In genomic region chr17:45588370-45588769, GRCm38 (mm10) we compare ENCODE assay signal across 19 mouse cellular contexts. TPM values are rescaled to one million over a fixed set of nuclear protein-coding genes. Genes with fewer than 3 reads are reported as not detected.
DNase-seq lines count a peak whose midpoint lies in the region; ATAC-seq and TF ChIP-seq lines count a peak whose summit lies in the region.
"Had no signal": no experiment of that assay in that cellular context is flagged by ENCODE, and none has a peak within 500 bp of the region (broad histone marks: within the 10 kb centered on the region; RNA-seq: fewer than 3 reads in every experiment).

No protein-coding gene starts in this region.

- H3K36me3 ChIP-seq in E14TG2a.4 (ENCODE audit: insufficient read depth, low read length), result peaks cover 99% of the 10 kb centered on the region

- H3K9me3 ChIP-seq in E14TG2a.4 (ENCODE audit: low read length), result no peaks in the 10 kb centered on the region
- H3K9me3 ChIP-seq: forebrain, embryonic 15.5 days; heart, embryonic 10.5 days; hindbrain, embryonic 13.5 days had no signal

- DNase-seq in cerebellum, adult 11 months, result peak; percentile 9
- DNase-seq in heart, adult 11 months, result peak; percentile 90
- no peak for DNase-seq in heart, postnatal 14 days
- DNase-seq in cerebellum, adult 9-11 months, result peak; percentile 36
- DNase-seq: adrenal gland, postnatal 10 days; gastrocnemius, postnatal 36 days; heart, adult 18-20 months; heart, postnatal 10 days; kidney, adult 18-20 months had no signal

- intact Hi-C loops in heart, postnatal 14 days (cut with DNase I), result no loop called here

- no peak for ATAC-seq in cerebellum, adult (ENCODE audit: insufficient number of reproducible peaks, low FRiP score, low TSS enrichment)
- ATAC-seq: forebrain, embryonic 15.5 days; hindbrain, postnatal 0 days had no signal

- no peak for TF ChIP-seq CTCF in E14TG2a.4 (conservative IDR thresholded peaks at IDR 0.05; ENCODE audit: low read length)

- H3K4me3 ChIP-seq in E14TG2a.4 (replicated peaks; ENCODE audit: low read length), result peak overlapping the region; percentile 17; the same call in 1 of the 2 replicates
- H3K4me3 ChIP-seq: embryonic facial prominence, embryonic 12.5 days; forebrain, embryonic 15.5 days; heart, embryonic 10.5 days; hindbrain, embryonic 13.5 days had no signal

- H3K27me3 ChIP-seq in E14TG2a.4 (ENCODE audit: insufficient read depth, low read length), result no peaks in the 10 kb centered on the region
- H3K27me3 ChIP-seq: CH12.LX; forebrain, embryonic 15.5 days had no signal

- peaks cover 94% of the 10 kb centered on the region for H3K4me1 ChIP-seq in E14TG2a.4 (replicated peaks; ENCODE audit: low read depth, low read length)

RNA-seq across cellular contexts. Expression of gene Slc29a1, which starts 11.0 kb away (rescaled TPM):
- total RNA-seq in heart, postnatal 14 days (2021), result 10 to 100 TPM; 75.0 to 80.7 TPM

RNA-seq across cellular contexts. Expression of gene Mymx, which starts 13.5 kb away (rescaled TPM):
- total RNA-seq in heart, postnatal 14 days (2021), result not detected
- total RNA-seq: CH12.LX; gastrocnemius, adult 8-10 months; heart, adult 18-20 months; heart, postnatal 10 days; hematopoietic stem cell, adult 5-6 weeks; hindbrain, postnatal 0 days had no signal

RNA-seq across cellular contexts. Expression of gene Hsp90ab1, which starts 15.3 kb away (rescaled TPM):
- 100 to 1,000 TPM; 897 to 986 TPM for total RNA-seq in heart, postnatal 14 days (2021)

RNA-seq across cellular contexts. Expression of gene Slc35b2, which starts 24.7 kb away (rescaled TPM):
- total RNA-seq in heart, postnatal 14 days (2021), result 10 to 100 TPM; 28.8 to 29.9 TPM

RNA-seq across cellular contexts. Expression of gene Nfkbie, which starts 32.9 kb away (rescaled TPM):
- 1 to 10 TPM; 1.5 to 2.1 TPM for total RNA-seq in heart, postnatal 14 days (2021)

Comparison
In these comparisons a context has a peak if more than half of its experiments do, and no peak if none do; other contexts are left out.
1. DNase-seq: peak in cerebellum, adult 11 months (single experiment), heart, adult 11 months (single experiment) and cerebellum, adult 9-11 months (single experiment); none in heart, postnatal 14 days (0 of 2).